Mouse (Mus musculus) cerebellum, postnatal 36 days (tissue): ENCODE measurements at regions not wholly inside any gene's neighbourhood (a gene's known extent, or its start where the extent isn't known, plus 50 kb on each side); places are given as distances from the start of the nearest gene placed in this dataset.

ENCODE experiments used
- DNase-seq, 2 experiments: peaks; one replicate each; pipeline ENCODE4 v3.0.0; 2021 to 2022; ENCODE audit warnings: mixed read lengths in 2 of 2

- DNase-seq, result no peak
Measured at GRCm38 (mm10) chr16:76441803-76442448, 68.3 kb upstream of the Nrip1 start.

GRCm38 (mm10) chr16:76438093-76438883 lies 64.7 kb upstream of the Nrip1 start:
- DNase-seq, result peak in 1 of 2 experiments; percentile 12

GRCm38 (mm10) chr16:76436290-76436689 lies 62.7 kb upstream of the Nrip1 start:
- no peak for DNase-seq

GRCm38 (mm10) chr16:76433076-76433825 lies 59.6 kb upstream of the Nrip1 start:
- peak; percentile 24 to 25 for DNase-seq

GRCm38 (mm10) chr16:76432304-76432703 lies 58.7 kb upstream of the Nrip1 start:
- DNase-seq, result peak; percentile 66 to 70

- DNase-seq, result no peak
Measured at GRCm38 (mm10) chr16:76429156-76429555, 55.5 kb upstream of the Nrip1 start.

- no peak for DNase-seq
Measured at GRCm38 (mm10) chr16:76423964-76424363, 50.3 kb upstream of the Nrip1 start.
